Mouse (Mus musculus) MEL (cell line): ENCODE measurements around the gene Serpinh1. TPM values are rescaled to one million over a fixed set of nuclear protein-coding genes. Genes with fewer than 3 reads are reported as not detected.

Experiments
- DNase-seq: peaks from one replicate; pipeline ENCODE4 v3.0.0; 2011; ENCODE audit warnings: low read depth, low spot score
- H3K27ac ChIP-seq: 2 replicates; pipeline ENCODE4 v1.5.1; 2012; ENCODE audit warnings: low read depth, mild to moderate bottlenecking, control low read depth, low read length, moderate library complexity; ENCODE audit not compliant: control insufficient read depth
- H3K27me3 ChIP-seq, 2 experiments: fragments of 150-350 bp in 1 of 2; sonication (generic) in 1 of 2; 2 replicates each; pipeline ENCODE4 v1.6.1; 2012; ENCODE audit warnings: low read length in 2 of 2, mild to moderate bottlenecking in 2 of 2, improper control_type of control experiment in 1 of 2, moderate library complexity in 1 of 2; ENCODE audit not compliant: insufficient read depth in 2 of 2, control insufficient read depth in 1 of 2
- H3K36me3 ChIP-seq, 2 experiments: 2 replicates each; pipeline ENCODE4 v1.6.1; 2012 to 2014; ENCODE audit warnings: low read length in 2 of 2, improper control_type of control experiment in 1 of 2, inconsistent platforms in 1 of 2, mild to moderate bottlenecking in 1 of 2; ENCODE audit not compliant: insufficient read depth in 2 of 2, control insufficient read depth in 1 of 2
- H3K4me1 ChIP-seq, 2 experiments: fragments of 150-350 bp in 1 of 2; sonication (generic) in 1 of 2; 2 replicates each; pipeline ENCODE4 v1.6.1; 2012; ENCODE audit warnings: low read length in 2 of 2, improper control_type of control experiment in 1 of 2, mild to moderate bottlenecking in 1 of 2; ENCODE audit not compliant: insufficient read depth in 2 of 2, control insufficient read depth in 1 of 2
- H3K4me3 ChIP-seq, 2 experiments: fragments of 150-350 bp in 1 of 2; sonication (generic) in 1 of 2; 2 replicates each; pipeline ENCODE4 v1.5.1; 2012; ENCODE audit warnings: low read depth in 2 of 2, low read length in 2 of 2, mild to moderate bottlenecking in 2 of 2, moderate library complexity in 2 of 2, control low read depth in 1 of 2, improper control_type of control experiment in 1 of 2; ENCODE audit not compliant: control insufficient read depth in 1 of 2, insufficient read depth in 1 of 2
- H3K79me2 ChIP-seq: 2 replicates; pipeline ENCODE4 v1.6.1; 2012; ENCODE audit warnings: mild to moderate bottlenecking, low read length, moderate library complexity; ENCODE audit not compliant: control insufficient read depth, poor library complexity, insufficient read depth
- H3K9ac ChIP-seq: 2 replicates; pipeline ENCODE4 v1.6.1; 2012; ENCODE audit warnings: low read depth, mild to moderate bottlenecking, control low read depth, low read length, moderate library complexity; ENCODE audit not compliant: control insufficient read depth, poor library complexity, severe bottlenecking
- H3K9me3 ChIP-seq: fragments of 150-350 bp; sonication (generic); replicated peaks from 2 replicates; pipeline ENCODE4 v1.6.1; 2012; ENCODE audit warnings: mild to moderate bottlenecking, low read length, improper control_type of control experiment, moderate library complexity; ENCODE audit not compliant: insufficient read depth
- CHD1 ChIP-seq: IDR thresholded peaks from 2 replicates; pipeline ENCODE4 v1.6.1; 2012; ENCODE audit warnings: low read depth, mild to moderate bottlenecking, inconsistent platforms, low read length, improper control_type of control experiment
- CHD2 ChIP-seq: IDR thresholded peaks from 2 replicates; pipeline ENCODE4 v1.6.1; 2011; ENCODE audit warnings: low read length, improper control_type of control experiment
- E2F4 ChIP-seq: IDR thresholded peaks from 2 replicates; pipeline ENCODE4 v1.6.1; 2011; ENCODE audit warnings: low read depth, low read length, improper control_type of control experiment, borderline replicate concordance
- ELF1 ChIP-seq: IDR thresholded peaks from 2 replicates; pipeline ENCODE4 v1.6.1; 2014; ENCODE audit warnings: low read depth, mild to moderate bottlenecking, inconsistent platforms, low read length, improper control_type of control experiment, moderate library complexity
- EP300 ChIP-seq, 2 experiments: IDR thresholded peaks; 2 replicates each; pipeline ENCODE4 v1.6.1; 2011; ENCODE audit warnings: improper control_type of control experiment in 2 of 2, low read length in 2 of 2, low read depth in 1 of 2, mild to moderate bottlenecking in 1 of 2
- ETS1 ChIP-seq: IDR thresholded peaks from 2 replicates; pipeline ENCODE4 v1.6.1; 2012; ENCODE audit warnings: low read depth, mild to moderate bottlenecking, inconsistent platforms, low read length, improper control_type of control experiment, moderate library complexity
- GABPA ChIP-seq: IDR thresholded peaks from 2 replicates; pipeline ENCODE4 v1.6.1; 2012; ENCODE audit warnings: low read depth, mild to moderate bottlenecking, inconsistent platforms, low read length, improper control_type of control experiment, moderate library complexity
- GATA1 ChIP-seq: IDR thresholded peaks from 2 replicates; pipeline ENCODE4 v1.6.1; 2011; ENCODE audit warnings: low read depth, low read length, improper control_type of control experiment
- KAT2A ChIP-seq: conservative IDR thresholded peaks from 2 replicates; pipeline ENCODE4 v1.6.1; 2012; ENCODE audit warnings: low read depth, low read length, improper control_type of control experiment, inconsistent platforms
- MAX ChIP-seq: IDR thresholded peaks from 2 replicates; pipeline ENCODE4 v1.6.1; 2011; ENCODE audit warnings: low read length, improper control_type of control experiment
- MEF2A ChIP-seq: IDR thresholded peaks from 2 replicates; pipeline ENCODE4 v1.6.1; 2014; ENCODE audit warnings: low read depth, mild to moderate bottlenecking, inconsistent platforms, low read length, improper control_type of control experiment; ENCODE audit not compliant: poor library complexity, insufficient replicate concordance, severe bottlenecking; ENCODE audit errors: extremely low read depth
- MYB ChIP-seq: IDR thresholded peaks from 2 replicates; pipeline ENCODE4 v1.6.1; 2011; ENCODE audit warnings: mild to moderate bottlenecking, low read depth, low read length, improper control_type of control experiment
- NELFE ChIP-seq: IDR thresholded peaks from 2 replicates; pipeline ENCODE4 v1.6.1; 2011; ENCODE audit warnings: low read depth, low read length, improper control_type of control experiment
- POLR2AphosphoS2 ChIP-seq: IDR thresholded peaks from 2 replicates; pipeline ENCODE4 v1.6.1; 2011; ENCODE audit warnings: low read length, improper control_type of control experiment
- POLR2AphosphoS5 ChIP-seq: IDR thresholded peaks from 2 replicates; pipeline ENCODE4 v1.6.1; 2012; ENCODE audit warnings: low read depth, borderline replicate concordance, mild to moderate bottlenecking, inconsistent platforms, low read length, moderate library complexity, mixed read lengths
- RAD21 ChIP-seq: IDR thresholded peaks from 2 replicates; pipeline ENCODE4 v1.6.1; 2011; ENCODE audit warnings: mild to moderate bottlenecking, low read depth, low read length, improper control_type of control experiment
- RCOR1 ChIP-seq: IDR thresholded peaks from 2 replicates; pipeline ENCODE4 v1.6.1; 2012; ENCODE audit warnings: low read depth, mild to moderate bottlenecking, inconsistent platforms, low read length, improper control_type of control experiment
- TAL1 ChIP-seq: IDR thresholded peaks from 2 replicates; pipeline ENCODE4 v1.6.1; 2012; ENCODE audit warnings: mild to moderate bottlenecking, inconsistent platforms, low read length, moderate library complexity, mixed read lengths
- TCF12 ChIP-seq: IDR thresholded peaks from 2 replicates; pipeline ENCODE4 v1.6.1; 2014; ENCODE audit warnings: low read depth, mild to moderate bottlenecking, inconsistent platforms, low read length, improper control_type of control experiment, moderate library complexity
- USF2 ChIP-seq, 2 experiments: IDR thresholded peaks; 2 replicates each; pipeline ENCODE4 v1.6.1; 2011 to 2012; ENCODE audit warnings: improper control_type of control experiment in 2 of 2, low read length in 2 of 2, borderline replicate concordance in 1 of 2, inconsistent platforms in 1 of 2, low read depth in 1 of 2, mild to moderate bottlenecking in 1 of 2; ENCODE audit not compliant: insufficient read depth in 1 of 2
- ZC3H11A ChIP-seq: IDR thresholded peaks from 2 replicates; pipeline ENCODE4 v1.6.1; 2012; ENCODE audit warnings: low read depth, mild to moderate bottlenecking, inconsistent platforms, low read length, improper control_type of control experiment
- polyA plus RNA-seq, 2 experiments: library from polyadenylated mRNA; stranded (reverse) in 1 of 2; unstranded in 1 of 2; fragments of >175 nt in 1 of 2; fragments of >200 nt in 1 of 2; gene quantifications; 2 replicates each; pipeline versions ENCODE4 v1.2.1 to v1.2.4; 2012; ENCODE audit warnings: low replicate concordance in 2 of 2, low read depth in 1 of 2; ENCODE audit not compliant: insufficient read length in 2 of 2, insufficient read depth in 1 of 2, missing spikeins in 1 of 2
- total RNA-seq: library from RNA; depleted of rRNA; stranded (reverse); fragments of 300-350 nt; gene quantifications from 2 replicates; pipeline ENCODE4 v1.2.3, GENCODE M21; 2012

Serpinh1 gene
- total and polyA plus RNA-seq, 3 experiments: not detected

DNA sequence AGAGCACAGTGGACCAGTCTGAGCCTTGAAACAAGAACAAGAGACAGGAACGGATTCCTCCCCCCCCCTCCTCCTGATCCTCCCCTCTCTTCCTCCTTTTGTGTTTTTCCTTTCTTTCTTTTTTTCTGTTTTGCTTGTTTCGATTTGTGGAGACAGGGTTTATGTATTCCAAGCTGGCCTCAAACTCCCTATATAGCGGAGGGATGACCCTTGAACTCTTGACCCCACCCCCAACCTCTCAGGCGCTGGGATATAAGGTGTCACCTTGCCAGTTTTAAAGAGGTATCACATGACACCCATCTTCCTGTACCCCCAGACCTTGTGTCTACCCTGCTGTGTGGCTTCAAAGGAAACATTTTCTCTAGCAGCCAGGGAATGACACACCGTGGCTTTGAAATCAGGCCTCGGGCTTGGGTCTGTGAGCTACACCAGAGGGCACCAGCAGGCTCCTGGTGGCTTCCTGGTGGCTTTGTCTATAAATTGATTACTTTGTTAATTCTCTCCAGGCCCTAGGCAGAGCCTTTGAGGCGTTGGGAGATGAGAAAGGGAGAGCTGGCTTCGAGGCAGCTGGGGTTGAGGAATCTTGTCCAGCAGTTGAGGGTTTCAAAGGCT, 7.9 kb upstream of the Serpinh1 start:
- no peak overlapping the region for H3K9ac ChIP-seq
- TF ChIP-seq MEF2A (no peak), EP300 (IDR thresholded peaks at IDR 0.05; ENCODE audit: low read depth in 1 of 2, low read length in 2 of 2) (no peak), ELF1 (no peak), GABPA (no peak), RCOR1 (no peak), TAL1 (no peak), KAT2A (no peak), POLR2AphosphoS2 (no peak), TCF12 (no peak), MYB (no peak), POLR2AphosphoS5 (no peak), CHD1 (no peak), CHD2 (no peak), ETS1 (no peak)
- DNase-seq: no peak
- peaks cover 0 to 7% of the 10 kb centered on the region in 2 experiments; a peak in 1 of 4 replicates for H3K4me1 ChIP-seq
- no peaks in the 10 kb centered on the region for H3K79me2 ChIP-seq
- H3K36me3 ChIP-seq: no peaks in the 10 kb centered on the region
- H3K4me3 ChIP-seq: no peak overlapping the region
- H3K27me3 ChIP-seq: no peaks in the 10 kb centered on the region
- no peak overlapping the region for H3K27ac ChIP-seq
- H3K9me3 ChIP-seq: no peaks in the 10 kb centered on the region

DNA sequence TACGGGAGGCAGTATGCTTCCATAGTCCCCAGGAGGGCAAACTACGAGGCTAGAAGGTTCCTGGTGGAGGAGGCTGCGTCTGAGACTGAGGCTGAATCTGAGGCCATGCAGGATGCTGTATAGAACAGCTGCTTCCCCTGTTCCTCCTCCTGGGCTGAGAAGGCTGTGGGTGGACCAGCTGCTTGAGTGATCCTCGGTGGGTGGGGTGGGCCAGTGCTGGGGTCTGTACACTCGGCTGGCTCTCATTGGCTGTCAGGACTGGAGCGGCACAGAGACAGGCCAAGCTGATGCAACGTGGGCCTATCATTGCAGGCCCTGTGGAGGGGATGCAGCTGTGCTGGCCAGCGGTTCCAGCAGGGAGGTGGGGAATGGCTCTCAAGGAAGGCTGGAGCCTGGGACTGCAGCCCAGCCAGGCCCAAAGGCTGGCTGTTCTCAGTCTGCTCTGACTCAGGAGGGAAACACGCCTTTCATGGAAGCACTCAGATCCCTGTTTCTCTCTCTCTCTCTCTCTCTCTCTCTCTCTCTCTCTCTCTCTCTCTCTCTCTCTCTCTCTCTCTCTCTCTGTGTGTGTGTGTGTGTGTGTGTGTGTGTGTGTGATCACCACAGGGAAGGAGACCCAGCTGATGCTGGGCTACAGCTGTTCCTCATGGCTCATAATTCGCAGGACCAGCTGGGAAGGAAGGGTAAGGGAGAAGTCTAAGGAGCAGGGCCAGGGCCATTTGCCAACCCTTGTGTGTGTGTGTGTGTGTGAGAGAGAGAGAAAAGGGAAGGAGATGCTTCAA, 7.2 kb upstream of the Serpinh1 start:
- no peaks in the 10 kb centered on the region for H3K79me2 ChIP-seq
- DNase-seq: peak; percentile 65
- TF ChIP-seq MAX: no peak
- TF ChIP-seq CHD2: no peak
- TF ChIP-seq TAL1: no peak
- TF ChIP-seq KAT2A: no peak
- TF ChIP-seq ZC3H11A: no peak
- TF ChIP-seq NELFE: no peak
- TF ChIP-seq E2F4: no peak
- no peak for TF ChIP-seq RAD21
- TF ChIP-seq USF2 (IDR thresholded peaks at IDR 0.05; ENCODE audit: borderline replicate concordance in 1 of 2, insufficient read depth in 1 of 2, low read depth in 1 of 2, low read length in 2 of 2): no peak
- TF ChIP-seq RCOR1: no peak
- TF ChIP-seq GATA1: no peak
- TF ChIP-seq MYB: no peak
- no peak for TF ChIP-seq TCF12
- no peak for TF ChIP-seq MEF2A
- no peak overlapping the region for H3K4me3 ChIP-seq
- H3K9me3 ChIP-seq: no peaks in the 10 kb centered on the region
- no peaks in the 10 kb centered on the region for H3K27me3 ChIP-seq
- H3K27ac ChIP-seq: no peak overlapping the region
- H3K4me1 ChIP-seq: peaks cover 0 to 7% of the 10 kb centered on the region in 2 experiments; a peak in 1 of 4 replicates
- H3K9ac ChIP-seq: no peak overlapping the region
- H3K36me3 ChIP-seq: no peaks in the 10 kb centered on the region
